Mouse (Mus musculus): ENCODE data around the gene Rabepk.
"Not testable (repeated sequence)": the region's sequence is repeated elsewhere in the genome, so short reads cannot be mapped to it uniquely, and the experiment has no call there.

The Rabepk gene

DNA sequence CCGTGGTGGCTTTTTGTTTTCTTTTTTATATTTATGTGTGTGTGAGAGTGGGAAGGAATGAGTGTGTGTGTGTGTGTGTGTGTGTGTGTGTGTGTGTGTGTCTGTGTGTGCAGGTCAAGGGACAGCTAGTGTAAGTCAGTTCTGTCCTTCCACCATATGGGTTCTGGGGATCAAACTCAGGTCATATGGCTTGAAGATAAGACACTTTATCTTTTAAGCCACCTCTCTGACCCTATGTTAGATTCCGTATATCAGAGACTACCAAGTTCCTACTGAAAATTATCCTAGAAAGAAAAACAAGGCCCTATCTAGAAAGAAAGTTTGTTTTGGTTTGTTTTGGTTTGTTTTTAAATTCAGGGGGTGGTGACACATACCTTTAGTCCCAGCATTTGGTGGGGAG lies 37.5 kb downstream of the Rabepk start:
- no peak for DNase-seq

DNA sequence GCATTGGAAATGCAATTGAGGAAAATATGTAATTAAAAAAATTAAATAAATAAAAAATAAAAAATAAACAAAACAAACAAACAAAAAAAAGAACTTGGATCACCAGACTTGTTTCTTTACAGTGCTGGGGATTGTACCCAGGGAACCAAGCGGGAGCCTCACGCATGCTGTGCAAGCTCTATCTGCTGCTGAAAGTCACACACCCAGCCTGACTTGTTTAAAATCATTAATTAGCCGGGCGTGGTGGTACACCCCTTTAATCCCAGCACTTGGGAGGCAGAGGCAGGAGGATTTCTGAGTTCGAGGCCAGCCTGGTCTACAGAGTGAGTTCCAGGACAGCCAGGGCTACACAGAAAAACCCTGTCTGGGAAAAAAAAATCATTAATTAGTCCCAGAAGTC lies 38.4 kb downstream of the Rabepk start:
- not testable (repeated sequence) for DNase-seq

DNA sequence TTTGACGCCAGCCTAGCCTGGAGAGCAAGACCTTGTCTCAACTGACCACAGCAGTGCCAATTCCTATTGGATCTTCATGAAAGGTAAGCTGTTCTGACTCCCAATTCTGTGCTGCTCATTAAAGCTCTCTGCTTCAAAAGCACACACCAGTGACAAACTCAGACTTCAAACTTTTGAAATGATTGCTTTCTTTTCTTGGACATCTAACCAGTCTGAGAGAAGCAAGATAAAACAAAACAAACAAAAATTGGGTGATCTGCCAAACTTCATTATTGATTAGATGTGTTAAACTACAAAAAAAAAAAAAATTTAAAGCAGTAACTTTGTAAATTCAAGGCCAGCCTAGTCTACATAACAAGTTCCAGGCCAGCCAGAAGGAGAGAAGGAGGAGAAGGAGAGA lies 42.4 kb downstream of the Rabepk start:
- no peak for DNase-seq

DNA sequence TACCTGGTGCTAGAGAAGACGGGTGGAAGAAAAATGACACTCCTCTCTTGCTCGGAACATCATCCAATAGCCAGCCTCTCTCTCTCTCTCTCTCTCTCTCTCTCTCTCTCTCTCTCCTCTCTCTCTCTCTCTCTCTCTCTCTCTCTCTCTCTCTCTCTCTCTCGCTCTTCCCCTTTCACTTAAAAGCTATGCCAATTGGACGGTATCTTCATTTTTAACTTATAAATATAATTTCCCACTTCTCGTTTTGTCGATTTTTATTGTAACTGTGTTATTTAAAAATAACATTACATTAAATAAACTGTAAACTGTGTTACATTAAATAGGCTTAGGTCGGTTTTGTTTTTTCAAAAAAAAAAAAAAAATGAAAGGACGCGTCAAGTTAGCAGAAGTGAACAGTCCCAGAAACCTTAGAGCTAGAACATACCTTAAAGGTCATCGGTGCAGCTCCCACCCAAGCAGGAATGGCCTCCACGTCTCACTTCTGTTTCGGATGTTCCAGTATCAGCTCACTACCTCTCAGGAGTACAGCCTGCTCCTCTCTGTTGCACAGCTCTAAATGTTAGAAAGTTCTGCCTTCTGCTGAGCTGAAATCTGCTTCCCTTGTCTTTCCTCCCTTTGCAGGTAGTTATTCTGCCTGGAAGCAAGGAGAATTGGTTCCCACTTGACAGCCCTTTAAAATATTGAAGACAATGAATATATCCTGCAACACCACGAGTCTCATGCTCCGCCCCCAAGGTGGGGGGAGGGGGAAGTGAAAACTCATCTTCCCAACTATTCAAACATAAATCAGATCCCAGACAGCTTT lies 45.0 kb downstream of the Rabepk start, which contains the start of gene Gapvd1:
TSS of gene Gapvd1 (minus strand) at position 682 of the 808 bp plus-strand sequence.
- DNase-seq = peak; percentile 46

DNA sequence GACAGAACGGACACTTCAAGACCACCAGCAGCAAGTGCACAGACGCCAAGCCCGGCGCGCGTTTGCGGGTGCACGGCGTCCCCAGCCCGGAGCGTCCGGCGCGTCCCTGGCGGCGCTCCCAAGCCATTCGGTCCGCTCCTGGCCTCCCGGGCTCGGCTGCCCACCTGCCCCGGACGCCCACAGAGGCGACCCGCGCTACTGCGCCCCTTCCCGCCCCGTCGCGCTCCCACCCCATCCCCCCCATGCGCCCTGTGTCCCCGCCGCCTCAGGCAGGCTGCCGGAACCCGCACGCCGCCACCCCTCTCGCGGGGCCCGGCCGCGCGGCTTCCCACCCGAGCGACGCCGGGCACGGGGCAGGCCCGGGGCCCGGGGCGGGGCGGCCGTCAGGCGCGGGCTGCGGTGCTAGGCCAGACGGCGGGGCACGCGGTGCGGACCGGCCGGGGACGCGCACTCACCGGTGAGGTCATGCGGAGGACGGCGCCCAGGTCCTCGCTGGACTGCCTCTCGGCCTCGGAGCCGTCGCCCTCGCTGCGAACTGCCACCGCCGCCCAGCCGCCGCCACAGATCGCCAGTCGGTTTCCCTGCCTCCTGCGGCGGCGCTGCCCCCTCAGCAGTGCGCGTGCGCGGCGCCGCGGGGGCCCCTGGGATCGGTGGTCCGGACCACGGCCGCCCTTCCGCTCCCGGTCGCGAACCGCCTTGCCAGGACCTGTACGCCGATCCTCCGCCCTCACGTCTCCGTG lies 45.7 kb downstream of the Rabepk start:
- peak; percentile 89 for DNase-seq

DNA sequence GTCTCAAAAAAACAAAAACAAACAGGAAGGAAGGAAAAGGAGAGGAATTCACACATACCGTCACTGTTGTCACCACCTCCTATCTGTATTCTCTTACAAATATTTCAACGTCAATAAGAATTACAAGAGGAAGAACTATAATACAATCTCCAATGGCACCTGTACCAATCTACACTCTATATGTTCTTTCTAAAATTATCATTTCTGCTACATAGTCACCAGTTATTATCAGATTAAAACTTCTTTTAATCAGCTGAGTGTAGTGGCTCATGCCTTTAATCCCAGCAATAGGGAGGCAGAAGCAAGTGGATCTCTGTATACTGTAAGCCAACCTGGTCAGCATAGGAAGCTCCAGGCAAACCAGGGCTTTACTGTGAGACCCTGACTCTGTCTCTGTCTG lies 49.5 kb downstream of the Rabepk start:
- DNase-seq = no peak

DNA sequence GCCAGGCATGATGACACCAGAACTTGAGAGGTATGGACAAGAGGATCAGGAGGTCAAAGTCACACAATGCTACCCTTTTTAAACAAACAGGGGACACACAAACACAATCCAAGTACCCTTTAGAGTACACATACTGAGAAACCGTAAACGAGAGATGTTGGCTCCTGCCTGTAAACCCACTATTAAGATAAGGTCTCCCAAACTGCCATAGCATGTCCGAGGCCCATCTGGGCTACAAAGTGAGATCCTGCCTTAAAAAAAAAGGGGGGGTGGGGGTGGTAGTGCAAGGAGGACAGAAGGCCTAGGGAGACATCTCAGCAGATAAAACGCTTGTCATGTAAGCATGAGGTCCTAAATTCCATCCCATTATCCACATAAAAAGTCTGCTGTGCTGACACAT lies 51.2 kb downstream of the Rabepk start:
- DNase-seq = no peak

DNA sequence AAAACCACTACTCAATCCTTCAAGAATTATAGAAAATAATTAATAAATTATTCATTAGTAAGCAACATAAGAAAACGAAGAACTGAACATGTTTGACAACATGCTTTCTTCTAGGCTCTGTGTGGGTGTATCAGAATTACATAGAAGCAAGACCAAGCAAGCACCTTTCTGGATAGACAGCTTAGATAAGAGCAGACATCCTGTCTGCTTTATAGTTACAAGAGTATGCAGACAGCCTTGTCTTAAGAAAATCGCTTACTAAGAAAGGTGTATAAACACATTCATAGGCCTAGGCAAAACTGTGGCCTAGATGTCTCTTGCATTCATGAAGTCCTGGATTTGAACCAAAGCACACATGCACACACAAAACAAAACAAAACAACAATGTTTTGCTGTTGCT lies 54.0 kb downstream of the Rabepk start:
- no peak for DNase-seq

DNA sequence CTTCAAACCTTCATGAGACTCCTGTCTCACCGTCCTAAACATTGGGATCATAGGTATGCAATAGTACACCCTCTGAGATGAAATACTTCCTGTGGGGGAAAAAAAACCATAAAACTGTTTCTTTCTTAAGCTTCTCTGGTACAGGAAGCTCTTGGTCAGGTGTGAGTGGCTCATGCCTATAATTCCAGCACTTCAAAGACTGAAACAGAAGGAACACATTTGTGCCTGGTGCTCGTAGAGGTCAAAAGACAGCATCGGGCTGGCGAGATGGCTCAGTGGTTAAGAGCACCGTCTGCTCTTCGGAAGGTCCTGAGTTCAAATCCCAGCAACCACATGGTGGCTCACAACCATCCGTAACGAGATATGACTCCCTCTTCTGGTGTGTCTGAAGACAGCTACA lies 55.2 kb downstream of the Rabepk start:
- DNase-seq = no peak

DNA sequence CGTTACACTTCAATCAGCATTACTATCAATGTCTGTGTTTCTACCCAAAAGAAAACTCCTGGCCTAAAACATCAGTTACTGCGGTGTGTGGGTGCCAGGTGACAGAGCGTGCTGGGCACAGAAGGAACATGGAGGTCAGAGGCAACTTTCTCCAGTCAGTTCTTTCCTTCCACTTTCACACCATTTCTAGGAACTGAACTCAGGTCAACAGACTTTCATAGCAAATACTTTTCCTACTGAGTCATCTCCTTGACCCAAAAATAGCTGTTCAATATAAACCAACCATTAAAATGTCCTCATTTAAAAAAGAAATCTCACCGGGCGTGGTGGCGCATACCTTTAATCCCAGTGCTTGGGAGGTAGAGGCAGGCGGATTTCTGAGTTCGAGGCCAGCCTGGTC lies 57.0 kb downstream of the Rabepk start:
- DNase-seq = no peak

DNA sequence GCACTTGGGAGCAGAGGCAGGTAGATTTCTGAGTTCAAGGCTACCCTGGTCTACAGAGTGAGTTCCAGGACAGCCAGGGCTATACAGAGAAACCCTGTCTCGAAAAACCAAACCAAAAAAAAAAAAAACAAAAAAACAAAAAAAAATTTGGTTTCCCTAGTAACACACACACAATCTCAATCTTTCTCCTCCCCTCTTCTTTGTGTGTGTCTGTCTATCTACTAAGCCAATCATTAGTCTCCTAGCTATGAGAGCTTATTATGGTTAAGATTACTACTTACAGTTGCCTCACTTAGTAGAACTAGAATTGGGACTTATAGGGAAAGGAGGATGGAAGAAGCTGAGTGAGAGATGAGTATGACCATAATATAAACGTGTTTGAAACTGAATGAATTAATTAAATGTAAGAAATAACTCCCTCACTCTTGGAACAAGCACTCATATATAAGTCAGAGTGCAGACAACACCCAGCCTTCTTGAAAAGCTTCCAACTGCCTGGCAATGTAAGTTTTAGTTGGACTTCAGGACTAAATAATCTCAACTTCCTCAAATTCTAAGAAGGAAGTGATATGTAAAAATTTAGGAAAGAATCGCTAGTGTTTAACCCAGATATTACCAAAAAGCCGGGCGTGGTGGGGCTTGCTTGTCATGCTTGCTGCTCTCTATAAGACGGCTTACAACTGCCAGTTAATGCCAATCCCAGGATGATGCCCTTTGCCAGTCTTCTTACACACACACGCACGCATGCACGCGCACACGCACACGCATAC lies 58.1 kb downstream of the Rabepk start:
- no peak for DNase-seq

DNA sequence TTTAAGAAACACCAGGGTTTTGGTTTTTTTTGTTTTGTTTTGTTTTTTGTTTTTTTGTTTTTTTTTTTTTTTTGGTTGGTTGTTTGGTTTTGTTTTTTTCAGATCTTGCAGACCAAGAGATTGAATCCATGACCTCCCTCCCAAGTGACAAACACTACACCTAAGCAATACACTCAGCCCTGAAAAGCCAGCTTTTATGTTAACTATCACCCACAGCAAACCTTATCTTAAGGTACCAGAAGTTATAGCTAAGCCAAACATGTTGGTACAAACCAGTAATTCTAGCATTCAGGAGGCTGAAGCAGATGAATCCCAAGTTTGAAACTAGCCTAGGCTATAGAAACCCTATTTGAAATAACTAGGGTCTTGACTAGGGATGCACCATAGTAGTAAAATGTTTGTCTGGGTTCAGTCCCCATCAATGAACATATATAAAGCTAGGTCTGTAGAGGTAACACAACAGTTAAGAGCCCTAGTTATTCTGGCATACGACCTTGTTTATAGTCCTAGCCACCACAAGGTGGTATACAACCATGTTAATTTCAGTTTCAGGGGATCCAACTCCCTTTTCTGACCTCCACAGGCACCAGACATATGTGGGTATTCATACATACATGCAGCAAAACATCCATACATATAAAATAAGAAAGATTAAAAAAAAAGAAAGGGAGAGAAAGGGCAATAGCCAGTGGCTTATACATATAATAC lies 59.9 kb downstream of the Rabepk start:
- no peak for DNase-seq

DNA sequence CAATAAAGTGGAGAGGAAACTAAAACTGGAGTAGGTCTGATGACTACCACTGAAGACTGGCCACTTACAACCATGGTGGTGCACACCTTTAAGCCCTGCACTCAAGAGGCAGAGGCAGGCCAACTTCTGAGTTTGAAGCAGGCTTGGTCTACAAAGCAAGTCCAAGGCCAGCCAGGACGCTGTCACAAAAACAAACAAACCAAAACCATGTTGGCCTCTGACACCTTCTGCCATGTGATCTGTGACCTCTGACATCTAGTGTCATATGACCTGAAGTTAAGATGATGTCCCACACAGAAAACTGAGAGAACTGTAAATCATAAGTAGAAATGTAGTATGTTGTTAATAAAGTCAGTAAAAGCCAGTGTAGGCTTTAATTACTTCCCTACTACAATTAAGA lies 61.8 kb downstream of the Rabepk start:
- no peak for DNase-seq

DNA sequence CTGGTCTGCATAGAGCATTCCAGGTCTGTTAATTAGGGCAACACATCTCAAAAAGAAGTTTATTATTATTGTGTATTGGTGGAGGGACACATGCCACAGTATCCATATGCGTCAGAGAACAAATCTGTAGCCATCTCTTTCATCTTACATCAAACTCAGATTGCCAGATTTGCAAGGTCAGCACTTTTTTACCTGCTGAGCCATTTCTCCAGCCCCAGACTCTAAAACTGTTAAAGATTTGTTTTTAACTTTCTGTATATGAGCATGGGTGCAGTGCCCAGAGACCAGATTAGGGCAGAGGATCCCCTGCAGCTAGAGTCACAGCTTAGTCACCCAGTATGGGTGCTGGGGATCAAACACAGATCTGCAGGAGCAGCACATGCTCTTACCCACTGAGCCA lies 63.1 kb downstream of the Rabepk start:
- DNase-seq = no peak
